Mouse (Mus musculus) forelimb bud, embryonic 11.5 days (tissue): ENCODE data around the gene Nup43.

ENCODE experiments used
- DNase-seq: peaks from one replicate; pipeline ENCODE4 v3.0.0-alpha.2; 2012; ENCODE audit warnings: low read depth, low spot score

Gene Nup43

DNA sequence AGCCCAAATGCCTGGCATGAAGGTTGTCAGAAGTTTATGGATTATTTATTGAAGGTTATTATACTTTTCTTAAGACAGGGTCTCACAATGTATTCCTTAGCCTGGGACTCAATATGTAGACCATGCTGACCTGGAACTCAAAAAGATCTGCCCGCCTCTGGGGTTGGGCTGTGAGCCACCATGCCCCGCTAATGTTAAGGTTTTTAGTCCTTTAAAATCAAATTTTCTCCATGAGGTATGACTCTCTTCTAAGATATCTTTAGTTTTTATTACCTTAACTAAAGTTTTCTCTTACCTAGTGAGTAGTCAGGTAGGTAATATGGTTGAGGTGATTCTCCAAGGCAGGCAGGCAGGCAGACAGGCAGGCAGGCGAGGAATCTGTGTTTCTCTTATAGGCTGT is 14.9 kb downstream of the Nup43 start:
- DNase-seq: no peak

- no peak for DNase-seq
These were observed 19.6 kb downstream of the Nup43 start for GRCm38 (mm10) chr10:7686902-7687301.

DNA sequence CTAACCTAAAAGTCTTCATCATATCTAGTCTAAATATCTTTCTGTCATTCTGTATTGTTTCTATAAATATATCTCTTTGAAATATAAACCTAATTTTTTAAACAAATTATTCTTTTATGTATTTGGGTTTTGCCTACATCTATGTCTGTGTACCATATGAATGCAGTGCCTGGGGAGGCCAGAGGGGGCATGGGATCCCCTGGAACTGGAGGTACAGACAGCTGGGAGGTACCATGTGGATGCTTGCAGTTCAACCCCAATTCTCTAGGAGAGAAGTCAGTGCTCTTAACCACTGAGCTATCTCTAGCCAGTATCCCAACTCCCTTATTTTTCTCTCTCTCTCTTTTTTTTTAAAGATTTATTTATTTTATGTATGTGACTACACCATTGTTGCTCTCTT is 28.0 kb downstream of the Nup43 start:
- DNase-seq: no peak

- DNase-seq: no peak
These were observed 32.8 kb downstream of the Nup43 start for GRCm38 (mm10) chr10:7700120-7700519.

GRCm38 (mm10) chr10:7702586-7702985 is 35.3 kb downstream of the Nup43 start:
- DNase-seq: no peak

DNA sequence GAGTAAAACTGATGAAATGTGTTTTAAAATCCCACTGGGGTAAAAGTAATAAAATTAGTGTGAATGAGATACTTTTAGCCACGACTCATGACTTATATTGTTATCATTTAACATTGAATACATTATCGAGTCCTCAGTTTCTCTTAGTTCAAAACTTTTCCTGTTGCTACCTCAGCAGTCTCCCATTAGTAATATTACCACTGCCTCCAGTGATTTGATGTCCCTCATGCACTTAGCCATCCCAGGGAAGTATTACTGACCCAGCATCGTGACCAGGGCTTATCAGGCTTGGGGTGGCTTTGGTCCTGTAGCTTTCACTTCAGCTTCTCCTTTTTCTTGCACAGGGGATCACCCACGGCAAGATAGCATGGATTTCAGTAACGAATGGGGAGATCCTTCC is 42.8 kb downstream of the Nup43 start:
- no peak for DNase-seq

DNA sequence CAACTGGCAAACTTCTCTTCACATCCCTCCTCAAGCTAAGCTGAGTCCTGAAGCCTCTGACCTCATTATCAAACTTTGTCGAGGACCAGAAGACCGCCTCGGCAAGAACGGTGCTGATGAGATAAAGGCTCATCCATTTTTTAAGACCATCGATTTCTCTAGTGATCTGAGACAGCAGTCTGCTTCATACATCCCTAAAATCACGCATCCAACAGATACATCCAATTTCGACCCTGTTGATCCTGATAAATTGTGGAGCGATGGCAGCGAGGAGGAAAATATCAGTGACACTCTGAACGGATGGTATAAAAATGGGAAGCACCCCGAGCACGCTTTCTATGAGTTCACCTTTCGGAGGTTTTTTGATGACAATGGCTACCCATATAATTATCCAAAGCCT is 45.2 kb downstream of the Nup43 start:
- DNase-seq: no peak

GRCm38 (mm10) chr10:7715056-7715455 is 47.8 kb downstream of the Nup43 start:
- DNase-seq: no peak

- peak; percentile 95 for DNase-seq
These were observed 58.6 kb downstream of the Nup43 start, which contains the start of gene Katna1 for GRCm38 (mm10) chr10:7725751-7726500. Katna1 (plus strand) TSS chr10:7726000.

GRCm38 (mm10) chr10:7726501-7726812 is 59.2 kb downstream of the Nup43 start:
- no peak for DNase-seq

DNA sequence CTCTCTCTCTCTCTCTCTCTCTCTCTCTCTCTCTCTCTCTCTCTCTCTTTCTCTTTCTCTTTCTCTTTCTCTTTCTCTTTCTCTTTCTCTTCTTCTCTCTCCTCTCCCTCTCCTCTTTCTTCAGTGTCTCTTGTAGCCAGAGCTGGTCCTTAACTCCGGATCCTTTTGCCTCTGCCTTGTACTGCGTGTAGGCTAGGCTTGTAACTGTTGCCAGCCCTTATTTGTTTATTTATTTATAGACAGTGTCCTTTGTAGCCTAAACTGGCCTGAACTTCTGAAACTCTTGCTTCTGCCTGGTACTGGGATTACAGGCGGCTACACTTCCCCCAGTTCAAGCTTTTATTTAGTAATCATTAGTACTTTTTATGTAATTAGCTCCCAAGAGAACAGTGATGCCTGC is 59.7 kb downstream of the Nup43 start:
- no peak for DNase-seq
